Mouse (Mus musculus): ENCODE measurements at regions not wholly inside any gene's neighbourhood (a gene's known extent, or its start where the extent isn't known, plus 50 kb on each side); places are given as distances from the start of the nearest gene placed in this dataset.
A peak's percentile ranks its signal among the peaks of the same experiment; 100 is the strongest.

DNA sequence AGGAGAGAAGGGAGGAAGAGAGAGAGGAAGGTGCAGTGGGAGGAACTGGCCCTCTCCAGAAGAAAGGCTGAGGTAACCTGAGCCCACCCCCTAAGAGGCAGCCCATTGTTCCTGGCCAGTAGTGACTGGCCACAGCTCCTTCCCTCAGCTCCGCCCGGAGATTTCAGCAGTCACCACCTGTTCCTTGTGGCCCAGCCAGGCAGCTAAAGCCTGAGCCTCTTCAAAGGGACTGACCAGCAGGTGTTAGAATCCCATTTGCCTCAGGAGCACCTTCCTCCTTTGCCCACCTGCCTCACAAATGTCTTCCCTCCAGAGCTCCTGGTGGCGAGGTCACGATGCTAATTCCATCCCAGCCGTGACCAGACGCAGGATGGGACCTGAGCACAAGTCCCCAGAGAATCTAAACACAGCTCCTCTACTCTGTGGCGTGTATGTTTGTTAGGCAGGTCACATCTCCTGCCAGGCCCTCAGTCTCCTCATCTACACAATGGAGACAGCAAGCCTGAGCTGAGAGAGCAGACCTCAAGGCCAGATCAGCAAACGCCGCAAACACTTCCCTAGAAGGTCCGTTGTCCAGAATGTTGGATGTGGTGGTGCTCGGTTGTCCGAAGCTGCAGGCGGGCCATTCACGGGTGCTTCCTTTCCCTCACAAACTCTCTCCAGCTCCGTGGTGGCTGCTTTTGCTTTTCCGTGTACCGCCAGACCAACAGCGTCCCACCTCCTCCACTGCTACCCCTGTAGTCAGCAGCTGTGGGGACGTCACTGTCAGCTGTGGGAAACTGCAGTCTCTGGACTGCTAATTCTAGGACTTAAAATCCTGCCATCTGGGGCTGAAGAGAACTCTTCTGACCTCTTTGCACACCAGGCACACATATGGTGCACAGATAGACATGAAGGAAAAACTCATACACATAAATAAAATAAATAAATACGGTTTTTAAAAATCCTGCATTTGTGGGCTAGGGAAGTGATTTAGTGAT, 145.8 kb upstream of the Rad23b start:
- DNase-seq (ENCODE audit: low spot score), result no peak

DNA sequence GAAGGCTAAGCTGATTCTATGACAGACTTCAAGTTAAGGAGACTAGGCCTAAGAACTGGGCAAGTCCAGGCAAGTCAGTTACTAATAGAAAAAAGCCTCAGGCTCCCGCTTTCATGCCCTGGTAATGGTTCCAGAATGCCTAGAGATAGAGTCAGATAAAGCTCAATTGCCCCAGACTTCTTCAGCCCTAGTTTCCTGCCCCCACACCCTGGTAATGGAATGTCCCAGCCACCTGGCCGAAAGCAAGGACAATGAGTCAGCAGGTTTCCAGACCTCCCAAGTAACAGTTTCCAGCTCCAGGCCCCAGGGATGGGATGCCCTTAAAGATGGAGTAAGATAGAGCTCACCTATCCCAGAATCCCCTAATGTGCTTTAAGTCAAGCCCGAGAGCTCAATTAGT, 143.6 kb upstream of the Rad23b start:
- peak; percentile 19 for DNase-seq (ENCODE audit: low spot score)

GRCm38 (mm10) chr4:55207749-55208385, 142.0 kb upstream of the Rad23b start:
- DNase-seq (ENCODE audit: low spot score), result no peak

DNA sequence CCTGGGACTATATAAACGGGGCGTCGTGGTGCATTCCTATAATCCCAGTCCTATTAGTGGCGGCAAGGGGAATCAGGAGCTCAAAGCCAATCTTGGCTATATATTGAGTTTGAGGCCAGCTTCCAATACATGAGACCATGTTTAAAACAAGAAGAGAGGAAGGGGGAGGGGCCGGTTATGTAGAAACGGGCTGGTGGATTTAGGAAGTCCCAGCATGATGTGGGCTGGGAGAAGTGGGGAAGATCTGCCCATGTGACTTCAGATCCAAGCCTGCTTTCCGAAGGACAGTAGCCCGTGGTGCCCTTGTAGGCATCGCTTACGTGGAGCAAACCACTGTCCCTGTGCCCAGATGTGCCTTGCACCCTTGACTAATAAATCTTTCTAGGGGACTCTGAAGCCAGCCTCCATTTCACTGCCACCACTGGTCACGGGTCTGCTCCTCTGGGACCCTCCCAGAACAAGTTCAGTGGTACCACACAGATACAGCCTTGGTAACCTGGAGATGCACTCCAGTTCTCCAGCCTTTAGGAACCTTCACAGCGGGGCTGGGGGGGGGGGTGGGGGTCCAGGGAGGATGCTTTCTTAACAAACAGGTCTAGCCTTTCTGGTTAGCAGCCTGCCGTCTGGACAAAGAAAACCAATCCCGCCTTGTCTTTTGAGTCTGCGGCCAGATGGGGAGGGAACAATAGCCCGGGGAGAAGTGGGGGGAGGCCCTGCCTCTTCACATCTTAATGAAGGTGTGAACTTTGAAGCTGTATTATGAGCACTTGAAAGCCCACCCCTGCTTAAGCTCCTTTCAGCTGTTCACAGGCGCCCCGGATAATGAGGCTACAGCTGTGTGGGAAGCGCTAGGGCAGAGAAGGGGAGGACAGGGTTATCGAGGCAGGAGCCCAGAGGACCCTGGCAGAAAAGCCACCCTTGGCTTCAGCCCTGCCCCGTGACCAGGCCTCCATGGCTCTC, 141.2 kb upstream of the Rad23b start:
- no peak for DNase-seq (ENCODE audit: low spot score)

DNA sequence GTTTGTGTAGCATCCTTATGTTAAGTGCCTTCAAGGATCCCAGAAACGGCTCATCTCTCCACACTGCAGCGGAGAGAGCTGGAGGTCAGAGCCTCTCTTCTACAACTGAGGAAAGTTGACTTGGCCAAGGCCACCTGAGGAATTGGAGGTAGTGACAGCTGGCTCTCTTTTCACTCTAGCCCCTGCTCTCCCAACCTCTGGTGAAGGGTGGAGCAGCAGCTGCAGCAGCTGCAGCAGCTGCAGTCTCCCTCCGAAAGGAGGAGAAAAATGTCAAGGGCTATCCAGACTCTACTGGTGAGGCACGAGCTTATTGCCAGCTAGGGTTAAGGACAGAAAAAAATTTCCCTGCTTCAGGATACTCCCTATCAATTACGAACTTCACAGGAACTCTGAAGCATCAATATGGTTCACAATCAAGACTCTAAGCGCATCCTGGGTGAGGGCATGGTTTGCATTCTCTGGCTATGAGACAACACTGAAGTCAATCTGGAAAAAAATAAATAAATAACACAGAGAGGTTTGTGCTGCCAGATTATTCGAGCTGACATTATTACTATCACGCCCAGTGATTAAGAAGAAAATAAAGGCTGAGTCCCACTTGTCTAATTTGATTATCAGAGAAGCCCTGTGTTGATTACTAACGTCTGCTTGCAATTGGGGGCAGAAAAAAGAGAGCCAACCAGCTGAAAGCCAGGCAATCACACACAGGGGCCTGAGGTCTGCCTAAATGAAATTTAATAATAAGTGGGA, 134.2 kb upstream of the Rad23b start:
- peak; percentile 72 for DNase-seq (ENCODE audit: low spot score)

DNA sequence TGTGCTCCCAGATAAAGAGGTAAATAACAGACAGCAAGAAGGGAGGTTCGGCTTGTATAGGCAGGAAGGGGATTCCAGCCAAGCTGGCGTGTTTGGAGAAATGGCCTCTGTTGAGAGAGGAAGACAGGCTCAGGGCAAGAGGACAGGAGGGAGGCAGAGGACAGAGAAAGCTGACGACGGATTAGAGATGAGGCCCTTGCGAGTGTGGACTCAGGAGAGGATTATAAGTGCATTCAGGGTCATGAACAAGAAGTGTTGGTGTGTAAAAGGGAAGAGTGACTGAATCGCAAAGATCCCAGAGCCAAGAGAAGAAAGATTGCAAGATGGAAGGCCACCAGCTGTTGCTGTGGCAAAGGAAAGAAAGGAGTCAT, 133.7 kb upstream of the Rad23b start:
- no peak for DNase-seq (ENCODE audit: low spot score)

DNA sequence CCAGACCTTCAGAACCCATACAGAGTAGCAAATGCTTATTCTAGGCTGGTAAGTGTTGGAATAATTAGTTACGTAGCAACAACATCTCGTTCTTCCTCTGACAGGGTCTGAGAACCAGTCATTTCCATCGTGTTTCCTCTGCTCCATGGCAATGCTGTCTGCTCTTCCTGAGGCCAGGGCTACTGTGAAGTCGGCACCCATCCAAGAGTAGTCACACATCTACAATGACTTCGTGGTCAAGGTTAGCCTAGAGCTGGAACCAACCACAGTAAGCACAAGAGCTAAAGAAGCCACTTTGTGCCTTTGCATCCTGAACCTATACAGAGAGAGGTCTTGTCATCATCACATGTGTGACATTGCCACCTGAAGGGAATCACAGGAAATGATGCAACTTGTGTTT, 124.1 kb upstream of the Rad23b start:
- no peak for DNase-seq (ENCODE audit: low spot score)

DNA sequence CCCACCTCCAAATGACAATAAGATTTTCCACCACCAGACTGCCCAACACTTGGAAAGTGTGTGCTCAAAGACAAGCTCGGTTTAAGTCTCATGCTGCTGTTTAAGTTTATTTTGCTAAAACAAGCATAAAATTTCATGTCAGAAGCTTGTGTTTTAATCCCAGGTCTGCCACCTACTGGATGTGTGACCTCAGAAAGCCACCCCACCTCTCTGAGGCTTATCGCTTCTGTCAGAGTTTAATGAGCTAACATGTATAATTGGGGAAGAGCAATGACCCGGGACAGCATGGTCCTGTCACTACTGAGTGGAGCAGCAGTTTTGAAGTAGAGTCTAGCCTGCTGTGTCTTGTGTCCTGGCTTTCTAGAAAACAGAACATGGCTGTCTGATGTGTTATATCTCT, 122.4 kb upstream of the Rad23b start:
- no peak for DNase-seq (ENCODE audit: low spot score)

GRCm38 (mm10) chr4:55231522-55231921, 118.3 kb upstream of the Rad23b start:
- DNase-seq (ENCODE audit: low spot score), result no peak

DNA sequence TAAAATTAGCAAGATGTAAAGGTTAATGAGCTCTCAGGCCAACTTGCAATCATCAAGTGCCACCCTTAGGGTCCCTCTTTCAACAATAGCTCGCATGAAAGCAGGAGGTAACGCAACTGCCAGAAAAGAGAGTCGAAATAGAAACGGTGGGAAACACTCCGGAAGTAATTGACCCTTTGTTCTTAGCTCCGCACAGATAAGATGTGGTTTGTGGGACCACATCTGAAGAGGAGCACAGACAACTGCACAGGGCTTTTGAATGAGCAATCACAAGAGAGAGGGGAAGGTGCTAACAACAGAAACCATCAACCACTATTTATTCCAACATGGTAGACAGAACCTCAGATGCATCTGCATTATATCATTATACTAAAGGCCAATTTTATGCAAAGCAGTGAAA, 112.0 kb upstream of the Rad23b start:
- DNase-seq (ENCODE audit: low spot score), result no peak

GRCm38 (mm10) chr4:55240450-55240849, 109.4 kb upstream of the Rad23b start:
- DNase-seq (ENCODE audit: low spot score), result peak; percentile 77

- DNase-seq (ENCODE audit: low spot score), result no peak
Observed at GRCm38 (mm10) chr4:55242331-55242730, 107.5 kb upstream of the Rad23b start.

DNA sequence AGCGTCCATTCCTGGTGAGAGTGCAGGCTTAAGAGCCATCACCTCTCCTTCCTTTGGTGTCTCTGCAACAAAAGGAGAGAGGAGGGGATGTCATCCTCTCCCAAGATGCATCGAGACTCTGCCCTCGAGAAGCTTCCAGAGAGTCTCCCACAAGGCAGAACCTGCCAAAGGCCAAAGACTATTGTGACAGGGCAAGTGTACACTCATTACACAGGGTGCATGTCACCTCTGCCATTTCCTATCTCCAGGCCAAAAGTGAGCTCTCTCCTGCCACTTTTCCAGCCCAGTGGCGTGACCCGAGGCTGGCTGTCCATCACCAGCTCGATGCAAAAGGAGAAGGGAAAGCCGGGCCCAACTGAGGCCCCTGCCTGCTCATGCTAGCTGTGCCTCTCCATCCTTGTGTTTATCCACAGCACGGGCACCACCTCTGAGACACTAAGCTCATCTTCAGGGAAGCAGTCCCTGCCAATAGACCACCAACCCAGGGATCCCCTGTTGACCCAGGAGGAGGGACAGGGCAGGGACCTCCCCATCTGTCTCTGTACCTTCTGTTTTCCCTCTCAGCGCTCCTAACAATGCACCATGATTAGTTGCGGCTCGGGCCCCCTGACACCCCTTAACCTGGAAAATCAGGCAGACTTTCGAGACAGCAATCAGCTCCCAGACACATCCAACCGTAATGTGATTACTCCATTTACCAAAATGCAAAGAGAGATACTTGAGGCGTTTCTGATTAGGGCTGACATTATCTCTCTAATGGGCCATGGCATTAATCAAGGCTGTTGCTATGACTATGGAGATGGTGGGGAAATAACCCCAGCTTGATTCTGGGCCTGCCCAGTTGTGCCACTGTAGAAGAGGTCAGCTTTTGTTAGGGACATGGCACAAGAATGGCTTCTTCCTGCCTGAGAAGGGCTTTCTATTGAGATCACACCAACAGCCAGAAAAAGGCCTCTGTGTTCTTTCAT, 106.5 kb upstream of the Rad23b start:
- DNase-seq (ENCODE audit: low spot score), result no peak

DNA sequence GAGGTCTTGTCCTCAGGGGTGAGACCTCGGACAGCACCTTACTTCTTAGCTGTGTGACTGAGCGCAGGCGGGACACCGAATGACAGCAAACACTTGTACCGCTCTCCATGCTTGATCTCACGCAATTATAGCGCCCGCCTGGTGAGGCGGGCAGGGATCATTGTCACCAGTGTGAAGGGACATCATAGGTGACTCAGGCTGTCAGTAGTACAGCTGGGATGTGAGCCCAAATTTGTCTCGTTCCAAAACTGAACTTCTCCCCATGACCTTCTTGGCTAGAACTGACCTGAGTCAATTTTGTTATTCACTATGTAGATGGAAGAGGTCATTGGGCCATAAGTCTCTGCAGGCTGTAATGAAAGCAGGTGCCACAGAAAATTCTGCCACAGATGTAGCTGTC, 104.1 kb upstream of the Rad23b start:
- no peak for DNase-seq (ENCODE audit: low spot score)

DNA sequence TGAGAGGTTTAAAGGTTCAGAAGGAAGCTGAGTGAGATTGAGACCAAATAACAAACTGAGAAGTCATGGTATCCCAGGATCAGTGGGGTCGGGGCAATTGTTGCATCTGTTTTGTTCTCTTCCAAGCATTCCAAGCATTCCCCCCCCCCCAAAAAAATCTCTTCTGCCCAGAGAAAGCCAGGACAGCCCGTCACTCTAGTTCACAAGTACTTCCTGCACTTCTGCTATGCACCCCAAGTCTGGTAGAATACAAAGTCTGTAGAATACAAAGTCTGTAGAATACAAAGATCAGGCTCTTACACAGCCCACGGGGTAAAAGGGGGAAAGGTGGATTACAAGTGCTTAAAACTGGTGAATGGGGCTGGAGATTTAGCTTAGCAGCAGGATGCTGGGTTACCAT, 99.5 kb upstream of the Rad23b start:
- DNase-seq (ENCODE audit: low spot score), result no peak

DNA sequence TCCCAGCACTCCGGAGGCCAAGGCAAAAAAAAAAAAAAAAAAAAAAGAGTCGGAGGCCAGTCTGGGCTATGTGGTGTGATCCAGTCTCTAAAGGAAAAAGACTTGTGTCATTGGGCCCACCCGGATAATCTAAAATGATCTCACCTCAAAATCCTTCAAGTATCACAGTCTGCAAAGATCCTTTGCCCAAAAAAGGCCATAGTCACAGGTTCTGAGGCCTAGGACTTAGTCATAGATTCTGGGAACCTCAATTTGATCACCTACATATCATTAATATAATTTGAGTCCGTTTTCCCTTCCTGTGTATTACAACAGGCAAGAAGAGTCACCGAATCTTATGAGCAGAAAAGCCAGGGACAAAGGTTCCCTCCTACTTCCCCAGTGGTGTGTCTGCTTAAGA, 98.3 kb upstream of the Rad23b start:
- no peak for DNase-seq (ENCODE audit: low spot score)

DNA sequence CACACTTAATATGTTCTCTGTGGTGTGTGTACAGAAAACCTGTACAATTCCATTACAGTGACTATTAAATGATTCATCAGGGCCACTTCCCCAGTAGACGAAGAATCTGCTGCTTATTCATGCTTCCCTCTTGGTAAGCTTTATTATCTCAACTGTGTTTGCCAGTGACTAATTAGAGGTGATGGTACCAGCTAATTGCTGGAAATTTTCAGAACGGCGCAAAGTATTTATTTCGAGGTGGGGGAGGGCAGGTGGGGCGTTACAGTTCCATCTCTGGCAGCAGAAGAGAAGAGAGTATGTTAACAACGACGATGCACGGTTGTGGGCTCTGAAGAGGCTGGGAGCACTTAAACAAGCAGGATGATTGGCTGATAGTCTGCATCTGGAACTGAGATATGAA, 96.1 kb upstream of the Rad23b start:
- peak; percentile 30 for DNase-seq (ENCODE audit: low spot score)

DNA sequence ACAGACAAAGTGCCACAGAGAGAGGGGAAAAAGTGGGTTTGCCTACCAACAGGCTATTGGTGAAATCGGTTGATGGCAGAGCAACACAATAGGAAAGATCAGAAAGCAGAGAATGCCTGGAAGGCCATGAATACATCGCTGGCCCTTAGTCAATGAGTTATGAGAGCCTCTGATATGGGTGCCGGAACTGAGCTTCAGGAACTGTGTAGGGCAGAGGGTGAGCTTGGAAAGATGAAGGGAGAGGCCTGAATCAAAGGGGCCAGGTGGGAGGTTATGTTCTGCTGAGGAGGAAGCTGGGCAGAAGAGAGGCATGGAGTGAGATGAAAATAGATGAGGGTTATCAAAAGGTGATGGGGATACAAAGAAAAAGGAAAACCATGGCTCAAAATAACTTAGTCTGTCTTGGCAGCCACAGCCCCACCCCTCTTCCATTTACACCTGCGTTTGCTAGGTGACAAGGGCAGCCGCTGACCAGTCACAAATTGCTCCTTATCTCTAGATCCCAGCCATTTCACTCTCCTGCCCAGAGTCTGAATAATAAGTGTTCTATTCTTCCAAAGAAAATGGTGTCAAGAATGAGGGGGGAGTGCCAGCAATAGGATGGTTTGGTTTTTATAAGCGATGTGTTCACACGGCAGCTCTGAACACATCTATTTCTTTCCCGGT, 77.7 kb upstream of the Rad23b start:
- no peak for DNase-seq (ENCODE audit: low spot score)

GRCm38 (mm10) chr4:55276300-55276952, 73.4 kb upstream of the Rad23b start:
- no peak for DNase-seq (ENCODE audit: low spot score)

Data from MN1 (cell line).